Mouse (Mus musculus): ENCODE results near the gene Ccdc28a. TPM values are rescaled to one million over a fixed set of nuclear protein-coding genes. Genes with fewer than 3 reads are reported as not detected.

The Ccdc28a gene
- polyA plus RNA-seq, 1 experiment from 2014 or later, result 22.1 TPM

GRCm38 (mm10) chr10:18213373-18213772 lies 21.4 kb downstream of the Ccdc28a start:
- Histone ChIP-seq H3K4me1 (replicated peaks) (peaks cover 4% of the 10 kb centered on the region; the same call in 1 of the 2 replicates), H3K9ac (no peak overlapping the region), H3K4me2 (replicated peaks) (no peak overlapping the region), H3K4me3 (replicated peaks) (no peak overlapping the region), H3K9me3 (no peaks in the 10 kb centered on the region), H3K27me3 (replicated peaks) (no peaks in the 10 kb centered on the region), H3K27ac (no peak overlapping the region), H3K36me3 (no peaks in the 10 kb centered on the region)
- ATAC-seq, result no peak
- WGBS, result 76% methylated on average over 4 of the region's 4 CpGs

DNA sequence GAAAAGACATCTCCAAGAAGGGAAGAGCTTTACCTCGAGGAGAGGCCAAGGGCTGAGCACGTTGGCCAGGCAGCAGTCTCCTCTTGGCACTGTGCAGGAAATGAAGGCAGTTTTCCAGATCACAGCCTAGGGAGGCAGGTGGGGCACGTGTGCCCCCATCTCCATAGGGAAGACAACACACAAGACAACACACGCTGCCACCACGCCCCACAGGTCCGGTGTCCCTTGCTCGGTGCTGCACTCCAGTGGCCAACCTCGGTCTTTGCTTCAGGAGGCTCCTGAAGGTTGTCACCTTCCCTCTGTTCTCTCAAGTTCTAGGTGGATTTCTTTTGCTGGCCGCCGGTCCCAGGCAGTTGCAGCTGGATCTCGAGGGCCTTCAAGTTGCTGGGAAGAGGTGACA lies 24.1 kb downstream of the Ccdc28a start, which contains the start of gene Ect2l:
Gene Ect2l (minus strand): TSS at position 165 of the 400 bp plus-strand sequence.
- 10% methylated on average over 11 of the region's 11 CpGs for WGBS
- H3K4me2 ChIP-seq (replicated peaks), result peak within 1 kb of the TSS; percentile 41
- ATAC-seq, result peak; percentile 74
- no peaks in the 10 kb centered on the region for H3K36me3 ChIP-seq
- no peak within 1 kb of the TSS for H3K9ac ChIP-seq
- no peaks in the 10 kb centered on the region for H3K27me3 ChIP-seq (replicated peaks)
- no peak within 1 kb of the TSS for H3K27ac ChIP-seq
- H3K4me1 ChIP-seq (replicated peaks), result peaks cover 4% of the 10 kb centered on the region; the same call in 1 of the 2 replicates
- no peaks in the 10 kb centered on the region for H3K9me3 ChIP-seq
- no peak within 1 kb of the TSS for H3K4me3 ChIP-seq (replicated peaks)

DNA sequence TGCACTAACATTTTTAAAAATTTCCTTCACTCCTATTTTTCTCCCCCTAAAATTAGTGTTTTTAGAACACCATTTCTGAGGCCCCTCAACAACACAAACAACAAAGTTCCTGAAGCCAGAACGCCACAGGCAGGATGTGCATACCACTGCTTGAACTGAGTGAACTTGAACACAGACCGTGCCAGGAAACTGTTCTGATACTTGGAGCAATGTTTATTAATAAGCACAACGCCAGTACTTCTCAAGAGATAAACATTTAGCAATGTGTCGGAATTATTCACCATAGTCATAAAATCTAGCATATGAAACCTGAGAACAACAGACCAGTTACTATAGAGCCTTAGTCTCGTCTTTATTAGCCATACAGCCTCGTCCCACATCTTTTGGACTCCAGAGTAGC lies 24.7 kb downstream of the Ccdc28a start:
- Histone ChIP-seq H3K4me1 (replicated peaks) (peaks cover 4% of the 10 kb centered on the region; the same call in 1 of the 2 replicates), H3K9ac (no peak overlapping the region), H3K27me3 (replicated peaks) (no peaks in the 10 kb centered on the region), H3K36me3 (no peaks in the 10 kb centered on the region), H3K4me2 (replicated peaks) (no peak overlapping the region), H3K27ac (no peak overlapping the region), H3K4me3 (replicated peaks) (no peak overlapping the region), H3K9me3 (no peaks in the 10 kb centered on the region)
- WGBS, result 44% methylated on average over 6 of the region's 6 CpGs
- peak; percentile 15; the same call in 1 of the 2 replicates for ATAC-seq

DNA sequence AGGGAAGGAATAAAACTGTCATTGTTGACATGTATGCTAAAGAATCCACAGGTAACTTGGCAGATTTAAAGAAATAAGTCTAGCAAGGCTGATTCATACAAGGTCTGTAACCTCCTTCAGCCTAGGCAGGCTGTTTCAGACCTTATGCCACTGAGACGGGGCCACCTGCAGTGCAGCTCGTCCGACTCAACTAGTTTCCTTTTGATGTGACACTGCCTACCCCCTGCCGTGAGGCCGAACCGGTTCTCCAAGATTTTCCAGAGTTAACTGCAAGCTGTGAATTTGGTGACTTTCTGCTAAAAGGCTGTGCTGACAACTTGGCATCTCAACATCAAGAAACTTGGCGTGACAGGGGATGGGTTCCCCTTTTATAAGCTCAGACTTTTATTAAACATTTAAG lies 30.7 kb downstream of the Ccdc28a start:
- Histone ChIP-seq H3K27me3 (replicated peaks) (no peaks in the 10 kb centered on the region), H3K4me3 (replicated peaks) (no peak overlapping the region), H3K9me3 (no peaks in the 10 kb centered on the region), H3K4me1 (replicated peaks) (no peaks in the 10 kb centered on the region), H3K4me2 (replicated peaks) (no peak overlapping the region), H3K27ac (no peak overlapping the region), H3K9ac (no peak overlapping the region), H3K36me3 (no peaks in the 10 kb centered on the region)
- WGBS, result 27% methylated on average over 7 of the region's 7 CpGs
- ATAC-seq, result peak; percentile 85

GRCm38 (mm10) chr10:18202401-18202800 lies 32.4 kb downstream of the Ccdc28a start:
- Histone ChIP-seq H3K9ac (no peak overlapping the region), H3K27ac (no peak overlapping the region), H3K4me3 (replicated peaks) (no peak overlapping the region), H3K36me3 (no peaks in the 10 kb centered on the region), H3K4me2 (replicated peaks) (no peak overlapping the region), H3K9me3 (no peaks in the 10 kb centered on the region), H3K27me3 (replicated peaks) (no peaks in the 10 kb centered on the region), H3K4me1 (replicated peaks) (no peaks in the 10 kb centered on the region)
- 73% methylated on average over 3 of the region's 3 CpGs for WGBS
- no peak for ATAC-seq

GRCm38 (mm10) chr10:18200656-18201055 lies 34.1 kb downstream of the Ccdc28a start:
- H3K27ac ChIP-seq, result no peak overlapping the region
- H3K27me3 ChIP-seq (replicated peaks), result no peaks in the 10 kb centered on the region
- no peaks in the 10 kb centered on the region for H3K9me3 ChIP-seq
- H3K4me2 ChIP-seq (replicated peaks), result no peak overlapping the region
- ATAC-seq, result no peak
- H3K4me1 ChIP-seq (replicated peaks), result no peaks in the 10 kb centered on the region
- no peak overlapping the region for H3K9ac ChIP-seq
- no peaks in the 10 kb centered on the region for H3K36me3 ChIP-seq
- 80% methylated on average over 9 of the region's 9 CpGs for WGBS
- H3K4me3 ChIP-seq (replicated peaks), result no peak overlapping the region

DNA sequence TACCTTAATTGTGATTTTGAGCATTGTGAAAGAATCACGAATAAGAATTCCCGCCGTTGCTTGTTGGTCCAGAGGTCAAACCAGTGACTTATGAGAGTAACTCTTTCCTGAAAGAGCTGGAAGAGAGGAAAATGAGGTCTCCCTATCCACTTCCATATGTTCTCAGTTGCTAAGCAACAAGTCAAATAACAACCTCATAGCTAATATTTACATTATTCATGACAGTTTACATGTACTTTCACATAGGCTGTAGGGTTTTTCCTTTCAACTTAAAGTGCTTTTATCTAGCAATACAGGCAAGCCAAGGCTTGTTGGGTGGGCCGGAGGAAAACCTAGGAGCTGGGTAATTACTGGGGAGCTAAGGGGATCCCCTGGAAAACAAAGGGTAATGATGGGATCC lies 34.9 kb downstream of the Ccdc28a start:
- ATAC-seq, result no peak
- H3K9ac ChIP-seq, result no peak overlapping the region
- WGBS, result 56% methylated on average over 4 of the region's 4 CpGs

DNA sequence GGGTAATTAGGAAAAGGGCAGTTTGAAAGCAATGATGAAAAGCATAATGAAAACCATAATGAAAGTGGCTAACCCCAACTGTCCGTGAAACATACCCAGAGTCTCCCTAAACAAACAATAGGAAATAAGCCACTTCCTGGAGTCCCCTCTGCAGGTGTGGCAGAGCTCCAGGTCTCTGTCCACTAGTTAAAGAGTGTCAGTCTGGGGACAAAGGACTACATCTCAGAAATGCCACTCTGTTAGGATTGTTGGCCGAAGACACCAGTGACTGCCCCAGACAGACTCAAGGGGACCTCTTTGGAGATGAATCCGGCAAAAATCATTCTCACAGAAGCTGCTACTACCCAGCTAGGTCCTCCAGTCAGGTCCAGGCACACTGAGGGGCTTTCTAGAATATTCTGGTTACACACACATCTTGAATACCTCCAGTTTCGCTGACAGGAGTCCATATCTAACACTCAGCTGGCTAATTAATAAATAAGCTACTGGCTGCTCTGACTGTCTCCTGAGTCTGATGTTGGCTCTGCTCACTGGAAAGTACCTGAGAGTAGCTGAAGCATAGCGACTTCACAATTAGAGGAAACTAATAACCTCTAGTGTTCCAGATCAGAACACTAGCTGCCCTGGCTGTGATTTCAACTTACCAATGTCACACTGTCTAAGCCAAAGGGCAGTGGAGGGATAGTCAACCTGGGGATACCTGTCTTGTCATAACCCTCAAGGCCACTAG lies 36.3 kb downstream of the Ccdc28a start:
- no peak overlapping the region for H3K4me2 ChIP-seq (replicated peaks)

More for the DNA sequence above, 34.9 kb downstream of the Ccdc28a start:
- H3K4me1 ChIP-seq (replicated peaks), result no peaks in the 10 kb centered on the region
- H3K36me3 ChIP-seq, result no peaks in the 10 kb centered on the region
- H3K27ac ChIP-seq, result no peak overlapping the region
- H3K4me3 ChIP-seq (replicated peaks), result no peak overlapping the region
- H3K9me3 ChIP-seq, result no peaks in the 10 kb centered on the region
- no peak overlapping the region for H3K4me2 ChIP-seq (replicated peaks)
- no peaks in the 10 kb centered on the region for H3K27me3 ChIP-seq (replicated peaks)

DNA sequence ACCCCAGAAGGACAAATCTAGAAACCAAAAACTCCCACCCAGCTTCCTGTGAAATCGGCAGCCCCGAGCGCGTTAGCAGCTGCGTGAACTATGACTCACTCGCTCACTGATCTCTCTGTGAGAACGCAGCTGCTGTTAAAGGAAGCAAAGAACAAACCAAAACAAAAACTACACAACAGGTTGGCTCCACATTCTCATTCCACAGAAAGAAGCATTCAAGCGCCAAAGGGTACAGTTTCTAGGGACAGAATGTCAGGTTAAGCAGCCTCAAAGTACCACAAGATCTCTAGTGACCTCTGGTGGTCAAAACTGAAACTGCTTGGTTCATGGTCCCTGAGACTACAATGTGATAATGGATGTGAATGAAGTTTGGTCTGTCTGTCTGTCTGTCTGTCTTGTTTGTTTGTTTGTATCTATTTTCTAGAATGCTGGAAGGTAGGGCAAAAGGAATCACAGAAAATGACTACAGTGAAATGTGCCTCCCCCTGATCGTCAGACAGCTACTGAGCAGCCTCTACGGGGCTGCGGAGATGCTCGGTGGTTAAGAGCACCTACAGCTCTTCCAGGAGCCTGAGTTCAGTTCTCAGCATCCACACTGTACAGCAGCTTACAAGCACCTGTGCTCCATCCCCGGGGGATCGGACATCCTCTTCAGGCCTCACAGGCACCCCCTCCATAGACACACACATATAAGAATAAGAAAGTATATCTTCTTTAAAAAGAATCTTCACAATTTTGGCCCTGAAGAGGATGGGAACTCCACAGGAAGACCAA lies 37.4 kb downstream of the Ccdc28a start:
- Histone ChIP-seq H3K9me3 (no peaks in the 10 kb centered on the region), H3K9ac (no peak overlapping the region), H3K4me2 (replicated peaks) (peak overlapping the region; percentile 57), H3K4me1 (replicated peaks) (0 out of 2 replicates have a peak, but pooled peaks cover 2% of the 10 kb centered on the region), H3K27ac (no peak overlapping the region), H3K27me3 (replicated peaks) (no peaks in the 10 kb centered on the region), H3K4me3 (replicated peaks) (peak overlapping the region; percentile 22), H3K36me3 (no peaks in the 10 kb centered on the region)
- ATAC-seq, result no peak; the same call in 1 of the 2 replicates
- 52% methylated on average over 14 of the region's 14 CpGs for whole genome bisulfite sequencing

More for the DNA sequence above, 36.3 kb downstream of the Ccdc28a start:
- H3K9ac ChIP-seq, result no peak overlapping the region
- no peak for ATAC-seq
- H3K4me3 ChIP-seq (replicated peaks), result no peak overlapping the region
- no peak overlapping the region for H3K27ac ChIP-seq
- no peaks in the 10 kb centered on the region for H3K36me3 ChIP-seq
- H3K27me3 ChIP-seq (replicated peaks), result no peaks in the 10 kb centered on the region
- H3K4me1 ChIP-seq (replicated peaks), result 0 out of 2 replicates have a peak, but pooled peaks cover 2% of the 10 kb centered on the region
- no peaks in the 10 kb centered on the region for H3K9me3 ChIP-seq
- 82% methylated on average over 5 of the region's 5 CpGs for WGBS

- Histone ChIP-seq H3K27me3 (replicated peaks) (no peaks in the 10 kb centered on the region), H3K9me3 (no peaks in the 10 kb centered on the region), H3K36me3 (no peaks in the 10 kb centered on the region), H3K4me1 (replicated peaks) (0 out of 2 replicates have a peak, but pooled peaks cover 2% of the 10 kb centered on the region), H3K27ac (no peak overlapping the region), H3K4me3 (replicated peaks) (no peak overlapping the region), H3K4me2 (replicated peaks) (no peak overlapping the region), H3K9ac (no peak overlapping the region)
- whole genome bisulfite sequencing, result 32% methylated on average over 14 of the region's 14 CpGs
- ATAC-seq, result peak; percentile 91
Observed at GRCm38 (mm10) chr10:18194737-18195141, 40.1 kb downstream of the Ccdc28a start.

DNA sequence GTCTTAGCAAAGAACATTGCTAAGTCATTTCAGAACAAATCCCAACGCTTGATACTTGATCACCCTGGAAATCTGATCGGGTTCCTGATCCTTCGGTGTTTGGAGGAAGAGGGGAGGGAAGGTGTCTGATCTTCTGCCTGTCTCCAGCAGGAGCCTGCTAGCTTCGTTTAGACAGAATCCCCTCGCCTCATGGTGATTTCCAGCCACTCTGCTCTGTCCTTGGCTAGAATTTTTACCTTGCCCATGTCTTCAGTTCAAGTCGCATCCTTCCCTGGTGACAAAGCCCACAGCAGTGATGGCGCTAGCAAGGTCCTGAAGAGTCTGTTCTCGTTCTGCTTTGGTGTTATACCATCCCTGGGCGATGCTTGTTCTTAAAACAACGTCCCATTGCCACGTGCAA lies 40.6 kb downstream of the Ccdc28a start:
- H3K27ac ChIP-seq, result no peak overlapping the region
- no peaks in the 10 kb centered on the region for H3K27me3 ChIP-seq (replicated peaks)
- no peak overlapping the region for H3K4me2 ChIP-seq (replicated peaks)
- H3K9ac ChIP-seq, result no peak overlapping the region
- no peaks in the 10 kb centered on the region for H3K9me3 ChIP-seq
- 80% methylated on average over 11 of the region's 11 CpGs for WGBS
- H3K4me3 ChIP-seq (replicated peaks), result no peak overlapping the region
- H3K4me1 ChIP-seq (replicated peaks), result 0 out of 2 replicates have a peak, but pooled peaks cover 2% of the 10 kb centered on the region
- no peak; the same call in 1 of the 2 replicates for ATAC-seq
- H3K36me3 ChIP-seq, result no peaks in the 10 kb centered on the region

- Histone ChIP-seq H3K4me1 (replicated peaks) (0 out of 2 replicates have a peak, but pooled peaks cover 2% of the 10 kb centered on the region), H3K9ac (no peak overlapping the region), H3K27me3 (replicated peaks) (no peaks in the 10 kb centered on the region), H3K4me3 (replicated peaks) (no peak overlapping the region), H3K27ac (no peak overlapping the region), H3K4me2 (replicated peaks) (no peak overlapping the region), H3K36me3 (no peaks in the 10 kb centered on the region), H3K9me3 (no peaks in the 10 kb centered on the region)
- ATAC-seq, result no peak
- WGBS, result 65% methylated on average over 11 of the region's 11 CpGs
Observed at GRCm38 (mm10) chr10:18193221-18193620, 41.6 kb downstream of the Ccdc28a start.
